Mouse (Mus musculus): Measurements from ENCODE around the gene Ehmt1. TPM values are rescaled to one million over a fixed set of nuclear protein-coding genes. Genes with fewer than 3 reads are reported as not detected.
"Not testable (repeated sequence)": the region's sequence is repeated elsewhere in the genome, so short reads cannot be mapped to it uniquely, and the experiment has no call there.

Ehmt1 gene
- 43.1 and 54.5 TPM in 2 replicates for polyA plus RNA-seq (2015; fragmentation: Nextera tagmentation; extraction: Ambion mirVana)

DNA sequence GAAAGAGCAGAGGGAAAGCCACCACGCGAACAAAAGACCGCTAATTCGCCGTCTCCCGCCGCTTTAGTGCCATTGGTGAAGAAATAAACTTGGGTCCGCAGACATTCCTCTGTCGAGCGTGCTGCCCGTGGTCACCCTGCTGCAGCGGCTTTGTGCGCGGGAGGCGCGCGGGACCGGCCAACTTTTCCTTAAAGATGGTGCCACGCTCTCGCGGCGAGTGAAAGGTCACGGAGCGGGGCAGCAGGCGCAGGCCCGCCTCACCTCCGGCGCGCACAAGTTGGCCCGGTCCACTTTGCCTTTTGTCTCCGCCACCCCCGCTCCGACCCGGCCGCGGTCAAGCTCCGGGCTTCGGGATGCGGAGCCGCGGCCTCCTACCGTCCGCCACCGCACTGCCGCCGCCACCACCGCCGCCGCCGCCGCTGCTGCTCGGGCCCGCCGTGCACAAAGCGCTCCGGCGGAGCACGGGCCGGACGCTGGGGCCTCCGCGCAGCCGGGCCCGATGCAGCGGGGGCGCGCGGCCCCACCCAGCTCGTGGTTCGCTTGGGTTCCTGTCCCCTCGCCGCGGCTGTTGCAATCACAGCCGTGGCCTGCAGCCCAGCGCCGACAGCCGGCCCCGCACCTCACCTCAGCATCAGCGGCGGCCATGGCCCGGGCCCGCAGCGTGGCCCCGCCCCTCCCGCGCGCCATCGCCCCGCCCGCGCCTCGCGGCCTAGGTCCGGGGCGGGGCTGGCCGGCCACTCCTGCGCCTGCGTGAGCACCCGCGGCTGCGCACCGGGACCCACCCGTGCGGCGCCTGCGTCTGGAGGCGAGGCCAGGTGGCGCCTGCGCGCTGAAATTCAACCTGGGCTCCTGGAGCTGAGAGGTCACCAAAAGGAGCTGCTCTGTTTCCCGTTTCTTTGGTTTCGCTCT, at the start of gene Ehmt1:
Gene Ehmt1 (minus strand): TSS at position 685 of the 909 bp plus-strand sequence.
- Histone ChIP-seq H3K9me3 (replicated peaks) (no peaks in the 10 kb centered on the region), H3K27me3 (no peaks in the 10 kb centered on the region), H3K27ac (peak within 1 kb of the TSS; percentile 93), H3K4me3 (peak within 1 kb of the TSS; percentile 77), H3K36me3 (no peaks in the 10 kb centered on the region), H3K9ac (peak within 1 kb of the TSS; percentile 93), H3K4me2 (peak within 1 kb of the TSS; percentile 62), H3K4me1 (replicated peaks) (peaks cover 9% of the 10 kb centered on the region)
- peak; percentile 99 for ATAC-seq (replicated peaks; ENCODE audit: insufficient number of reproducible peaks, insufficient read depth, low FRiP score, low read depth)
- under 1% methylated on average over 111 of the region's 112 CpGs for WGBS

DNA sequence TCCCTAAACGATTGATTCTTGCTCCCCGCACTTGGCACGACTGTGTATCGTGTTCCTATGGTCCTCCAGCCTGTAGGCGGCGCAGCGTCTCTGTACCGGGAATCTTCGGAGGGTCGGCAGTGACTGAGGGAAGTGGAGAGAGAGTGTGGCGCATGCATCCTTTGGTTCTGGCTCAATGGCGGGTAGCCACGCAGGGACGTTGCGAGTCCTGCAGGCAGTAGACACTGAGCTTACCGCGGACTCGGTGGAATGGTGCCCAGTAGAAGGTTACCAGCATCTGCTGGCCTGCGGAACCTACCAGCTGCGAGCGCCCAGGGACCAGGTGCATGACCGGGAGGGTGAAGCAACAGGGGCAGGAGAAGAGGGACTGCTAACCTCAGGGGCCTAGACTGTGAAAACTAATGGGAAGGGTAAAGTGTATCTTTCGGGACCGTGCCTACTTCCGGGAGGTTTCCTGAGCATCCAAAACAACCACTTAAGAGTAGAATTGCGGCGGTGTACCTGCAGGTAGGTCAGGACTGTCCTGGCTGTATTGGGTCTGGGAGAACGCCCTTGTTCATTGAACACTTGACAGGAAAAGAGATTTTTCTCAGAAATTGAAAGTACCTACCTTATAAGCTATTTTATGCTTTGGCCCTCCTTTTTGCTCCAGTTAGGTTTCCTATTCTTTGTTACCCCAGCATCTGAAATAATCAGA, 43.0 kb upstream of the Ehmt1 start, which contains the start of gene Dph7:
Gene Dph7 (plus strand): TSS at position 97 of the 697 bp plus-strand sequence.
- Histone ChIP-seq H3K9me3 (replicated peaks) (no peaks in the 10 kb centered on the region), H3K4me2 (peak within 1 kb of the TSS; percentile 74), H3K27me3 (no peaks in the 10 kb centered on the region), H3K27ac (peak within 1 kb of the TSS; percentile 49; the same call in 1 of the 2 replicates), H3K4me3 (peak within 1 kb of the TSS; percentile 89), H3K4me1 (replicated peaks) (peaks cover 8% of the 10 kb centered on the region), H3K36me3 (peaks cover 41% of the 10 kb centered on the region), H3K9ac (peak within 1 kb of the TSS; percentile 91)
- under 1% methylated on average over 28 of the region's 28 CpGs for WGBS
- ATAC-seq (replicated peaks; ENCODE audit: insufficient number of reproducible peaks, insufficient read depth, low FRiP score, low read depth), result peak; percentile 71

DNA sequence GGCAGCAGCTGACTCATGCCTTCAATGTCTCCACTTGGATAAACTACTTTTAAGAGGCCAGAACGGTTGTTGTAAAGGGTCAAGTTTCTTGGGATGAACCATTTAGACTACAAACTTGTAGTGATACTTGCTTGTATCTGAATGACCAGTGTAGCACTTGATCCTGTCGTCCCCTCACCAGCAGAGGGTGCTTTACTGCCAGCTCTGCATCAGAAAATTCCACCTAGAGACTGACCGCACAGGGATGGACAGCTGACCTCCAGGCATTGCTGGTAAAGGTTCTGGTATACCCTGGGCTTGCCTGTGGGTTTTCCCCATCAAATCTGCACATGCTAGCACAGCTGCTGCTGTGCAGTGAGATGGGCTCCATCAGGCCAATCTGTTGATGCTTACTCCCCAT, 41.5 kb upstream of the Ehmt1 start:
- peaks cover 39% of the 10 kb centered on the region for H3K36me3 ChIP-seq
- no peak overlapping the region for H3K9ac ChIP-seq
- ATAC-seq (replicated peaks; ENCODE audit: insufficient number of reproducible peaks, insufficient read depth, low FRiP score, low read depth), result no peak
- no peak overlapping the region for H3K4me3 ChIP-seq
- WGBS, result 34% methylated on average over 3 of the region's 3 CpGs
- H3K9me3 ChIP-seq (replicated peaks), result no peaks in the 10 kb centered on the region
- no peaks in the 10 kb centered on the region for H3K27me3 ChIP-seq
- H3K27ac ChIP-seq, result no peak overlapping the region
- H3K4me1 ChIP-seq (replicated peaks), result peaks cover 8% of the 10 kb centered on the region
- H3K4me2 ChIP-seq, result no peak overlapping the region

DNA sequence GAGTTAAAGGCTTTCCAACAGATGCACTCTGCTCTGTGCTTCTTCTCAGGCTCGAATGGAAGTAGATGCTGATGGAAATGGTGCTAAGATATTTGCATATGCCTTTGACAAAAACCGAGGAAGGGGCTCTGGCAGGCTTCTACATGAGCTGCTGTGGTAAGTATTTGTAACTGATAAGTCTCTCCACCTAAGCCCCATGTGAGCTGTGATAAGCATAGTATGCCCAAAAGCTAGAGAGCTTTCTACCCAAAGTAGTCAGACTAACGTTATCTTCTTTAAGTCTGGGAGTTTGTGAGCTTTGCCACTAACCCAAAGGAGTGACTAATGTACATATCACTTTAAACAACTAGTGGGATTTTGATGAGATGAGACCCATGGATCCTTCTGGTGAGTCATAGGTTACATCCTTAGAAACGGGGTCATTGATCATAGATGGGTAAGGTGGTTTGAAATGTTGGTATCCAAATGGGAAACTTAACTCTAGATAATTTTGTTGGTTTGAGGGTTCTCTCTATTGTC, 33.2 kb upstream of the Ehmt1 start:
- Histone ChIP-seq H3K27me3 (no peaks in the 10 kb centered on the region), H3K4me2 (no peak overlapping the region), H3K9ac (no peak overlapping the region), H3K4me1 (replicated peaks) (peaks cover 13% of the 10 kb centered on the region), H3K27ac (no peak overlapping the region), H3K4me3 (no peak overlapping the region), H3K36me3 (peaks cover 48% of the 10 kb centered on the region), H3K9me3 (replicated peaks) (no peaks in the 10 kb centered on the region)
- 77% methylated on average over 4 of the region's 4 CpGs for WGBS
- no peak for ATAC-seq (replicated peaks; ENCODE audit: insufficient number of reproducible peaks, insufficient read depth, low FRiP score, low read depth)

DNA sequence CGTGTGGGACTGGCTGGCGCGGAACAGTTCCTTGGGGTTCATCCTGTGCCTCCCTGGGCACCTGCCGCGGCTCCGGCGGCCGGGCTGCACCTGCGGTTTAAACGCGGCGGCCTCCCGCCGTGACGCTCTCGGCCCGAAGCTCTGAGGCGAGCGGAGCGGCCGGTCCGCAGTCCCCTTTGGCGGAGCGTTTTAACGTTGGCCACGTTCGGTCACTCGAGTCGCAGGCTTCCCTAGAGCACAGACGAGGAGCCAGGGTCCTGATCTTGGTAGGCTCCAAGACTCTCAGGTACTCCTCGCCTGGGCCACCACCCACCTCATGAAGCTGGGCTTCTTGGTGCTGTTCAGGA, 30.7 kb upstream of the Ehmt1 start:
- peak overlapping the region; percentile 94 for H3K4me2 ChIP-seq

DNA sequence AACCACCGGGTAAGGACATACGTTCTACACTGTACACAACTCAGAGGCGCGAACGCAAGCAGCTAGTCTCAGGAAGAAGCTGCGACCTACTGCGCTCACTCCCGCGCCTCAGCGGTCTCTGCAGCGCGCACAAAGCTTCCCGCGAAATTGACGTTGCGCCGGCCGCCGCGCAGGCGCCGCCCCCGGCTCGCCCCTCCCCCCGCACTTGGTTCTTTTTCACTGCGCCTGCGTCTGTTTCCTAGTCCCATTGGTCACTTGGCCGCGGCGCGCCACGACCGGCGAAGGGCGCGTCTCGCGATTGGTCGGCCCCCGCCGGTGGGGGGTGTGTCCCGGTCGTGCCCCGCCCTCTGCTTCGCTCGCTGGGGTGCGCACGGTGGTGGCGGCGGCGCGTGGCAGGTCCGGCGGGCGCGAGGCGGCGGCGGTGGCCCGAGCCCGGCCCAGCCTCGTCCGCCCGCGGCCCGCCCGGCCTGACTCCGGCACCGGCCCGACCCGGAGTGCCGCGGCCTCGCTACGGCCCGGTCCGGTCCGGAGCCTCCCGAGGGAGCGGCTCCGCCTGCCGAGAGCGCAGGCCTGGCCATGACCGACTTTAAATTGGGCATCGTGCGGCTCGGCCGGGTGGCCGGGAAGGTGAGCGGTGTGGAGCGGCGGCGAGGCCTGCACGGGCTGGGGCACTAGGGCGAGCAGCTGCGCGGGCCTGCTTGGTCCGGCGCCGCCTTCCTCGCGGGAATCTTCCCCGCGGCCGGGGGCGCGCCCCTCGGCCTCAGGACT, 30.2 kb upstream of the Ehmt1 start, which contains the start of gene Zmynd19:
Gene Zmynd19 (plus strand): TSS at position 372 of the 768 bp plus-strand sequence.
- peak within 1 kb of the TSS; percentile 88 for H3K4me3 ChIP-seq
- peak; percentile 98 for ATAC-seq (replicated peaks; ENCODE audit: insufficient number of reproducible peaks, insufficient read depth, low FRiP score, low read depth)
- peaks cover 13% of the 10 kb centered on the region for H3K4me1 ChIP-seq (replicated peaks)
- H3K27me3 ChIP-seq, result no peaks in the 10 kb centered on the region
- peaks cover 28% of the 10 kb centered on the region for H3K36me3 ChIP-seq
- H3K27ac ChIP-seq, result peak within 1 kb of the TSS; percentile 58
- under 1% methylated on average over 108 of the region's 108 CpGs for WGBS
- H3K9ac ChIP-seq, result peak within 1 kb of the TSS; percentile 89
- peak within 1 kb of the TSS; percentile 94 for H3K4me2 ChIP-seq
- no peaks in the 10 kb centered on the region for H3K9me3 ChIP-seq (replicated peaks)

More for the DNA sequence above, 30.7 kb upstream of the Ehmt1 start:
- ATAC-seq (replicated peaks; ENCODE audit: insufficient number of reproducible peaks, insufficient read depth, low FRiP score, low read depth), result no peak
- peak overlapping the region; percentile 89 for H3K9ac ChIP-seq
- H3K4me3 ChIP-seq, result peak overlapping the region; percentile 88
- H3K36me3 ChIP-seq, result peaks cover 34% of the 10 kb centered on the region
- WGBS, result under 1% methylated on average over 31 of the region's 31 CpGs
- H3K9me3 ChIP-seq (replicated peaks), result no peaks in the 10 kb centered on the region
- peak overlapping the region; percentile 58 for H3K27ac ChIP-seq
- H3K4me1 ChIP-seq (replicated peaks), result peaks cover 13% of the 10 kb centered on the region
- no peaks in the 10 kb centered on the region for H3K27me3 ChIP-seq

DNA sequence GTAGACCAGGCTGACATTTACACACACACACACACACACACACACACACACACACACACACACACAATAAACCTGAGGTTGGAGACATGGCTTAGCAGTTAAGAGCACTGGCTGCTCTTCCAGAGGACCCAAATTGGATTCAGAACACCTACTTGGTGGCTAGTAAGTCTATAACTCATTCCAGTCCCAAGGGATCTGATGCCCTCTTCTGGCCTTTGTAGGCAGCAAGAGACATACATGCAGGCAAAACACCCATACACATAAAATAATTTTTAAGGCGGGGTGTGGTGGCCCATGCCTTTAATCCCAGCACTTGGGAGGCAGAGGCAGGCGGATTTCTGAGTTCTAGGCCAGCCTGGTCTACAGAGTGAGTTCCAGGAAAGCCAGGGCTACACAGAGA, 24.9 kb upstream of the Ehmt1 start:
- 22% methylated on average over 2 of the region's 2 CpGs for WGBS
- H3K9me3 ChIP-seq (replicated peaks); H3K27me3 ChIP-seq; H3K36me3 ChIP-seq; H3K4me1 ChIP-seq (replicated peaks); H3K27ac ChIP-seq; H3K9ac ChIP-seq; H3K4me2 ChIP-seq; ATAC-seq (replicated peaks; ENCODE audit: insufficient number of reproducible peaks, insufficient read depth, low FRiP score, low read depth); H3K4me3 ChIP-seq: not testable (repeated sequence)

DNA sequence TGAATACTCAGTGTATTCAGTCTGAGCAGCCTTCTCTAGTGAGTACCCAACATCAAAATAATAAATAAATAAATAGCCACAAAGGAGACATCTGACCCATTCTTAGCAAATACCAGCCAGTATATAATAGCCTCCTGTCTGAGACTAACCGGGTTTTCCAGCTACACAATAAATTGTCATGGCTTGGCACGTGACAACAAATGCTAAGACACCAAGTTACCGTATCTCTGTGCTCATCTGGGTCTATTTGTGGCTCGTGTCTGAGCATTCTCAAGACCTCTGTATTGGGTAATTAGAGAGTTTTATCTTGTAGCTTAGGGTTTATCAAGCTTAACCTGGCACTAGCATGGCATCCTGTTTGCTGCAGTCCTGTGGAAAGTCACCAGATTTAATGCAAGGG, 22.7 kb upstream of the Ehmt1 start:
- Histone ChIP-seq H3K27me3 (no peaks in the 10 kb centered on the region), H3K4me2 (no peak overlapping the region), H3K9ac (no peak overlapping the region), H3K9me3 (replicated peaks) (no peaks in the 10 kb centered on the region), H3K4me1 (replicated peaks) (no peaks in the 10 kb centered on the region), H3K36me3 (no peaks in the 10 kb centered on the region), H3K4me3 (no peak overlapping the region), H3K27ac (no peak overlapping the region)
- no peak for ATAC-seq (replicated peaks; ENCODE audit: insufficient number of reproducible peaks, insufficient read depth, low FRiP score, low read depth)
- WGBS, result 66% methylated on average over 4 of the region's 4 CpGs

DNA sequence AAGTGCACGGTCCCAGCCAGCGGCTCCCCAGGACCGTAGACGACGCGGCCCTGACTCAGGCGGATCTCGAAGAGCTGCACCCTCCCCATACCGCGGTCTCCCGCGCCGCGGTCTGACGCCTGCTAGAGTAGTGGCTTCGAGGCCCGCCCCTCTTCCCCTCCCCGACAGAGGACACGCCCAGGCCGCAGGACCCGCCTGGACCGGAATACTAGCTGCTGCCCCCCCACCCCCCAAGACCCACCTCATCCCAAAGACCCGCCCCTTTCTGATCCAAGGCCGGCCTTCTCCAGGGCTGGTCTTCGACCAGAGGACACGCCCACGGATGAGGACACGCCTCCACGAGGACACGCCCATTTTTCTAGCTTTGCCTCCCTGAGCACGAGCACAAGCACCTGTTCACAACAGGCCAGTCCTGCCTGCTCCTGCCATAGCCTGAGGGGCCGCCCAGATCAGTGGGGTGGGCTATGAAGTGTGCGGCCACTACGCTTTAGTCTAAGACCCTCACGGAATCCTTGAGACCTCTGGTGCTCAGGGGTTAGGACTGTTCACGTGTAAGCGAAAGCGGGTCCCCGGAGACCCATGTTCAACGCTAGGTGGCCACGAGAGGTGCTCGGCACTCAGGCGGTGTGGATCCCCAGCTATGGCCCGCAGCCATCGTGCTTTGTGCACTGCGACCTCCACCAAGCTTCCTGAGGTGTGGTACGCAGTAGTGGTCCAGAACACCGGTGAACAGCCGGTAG, 15.8 kb upstream of the Ehmt1 start, which contains the start of gene Arrdc1:
Gene Arrdc1 (minus strand): TSS at position 196 of the 740 bp plus-strand sequence.
- H3K4me1 ChIP-seq (replicated peaks), result peaks cover 13% of the 10 kb centered on the region
- H3K4me3 ChIP-seq, result peak within 1 kb of the TSS; percentile 78
- WGBS, result under 1% methylated on average over 49 of the region's 49 CpGs
- peak within 1 kb of the TSS; percentile 98 for H3K4me2 ChIP-seq
- peak; percentile 93 for ATAC-seq (replicated peaks; ENCODE audit: insufficient number of reproducible peaks, insufficient read depth, low FRiP score, low read depth)
- H3K9ac ChIP-seq, result peak within 1 kb of the TSS; percentile 70
- H3K36me3 ChIP-seq, result no peaks in the 10 kb centered on the region
- H3K27ac ChIP-seq, result peak within 1 kb of the TSS; percentile 51
- H3K27me3 ChIP-seq, result no peaks in the 10 kb centered on the region
- no peaks in the 10 kb centered on the region for H3K9me3 ChIP-seq (replicated peaks)

DNA sequence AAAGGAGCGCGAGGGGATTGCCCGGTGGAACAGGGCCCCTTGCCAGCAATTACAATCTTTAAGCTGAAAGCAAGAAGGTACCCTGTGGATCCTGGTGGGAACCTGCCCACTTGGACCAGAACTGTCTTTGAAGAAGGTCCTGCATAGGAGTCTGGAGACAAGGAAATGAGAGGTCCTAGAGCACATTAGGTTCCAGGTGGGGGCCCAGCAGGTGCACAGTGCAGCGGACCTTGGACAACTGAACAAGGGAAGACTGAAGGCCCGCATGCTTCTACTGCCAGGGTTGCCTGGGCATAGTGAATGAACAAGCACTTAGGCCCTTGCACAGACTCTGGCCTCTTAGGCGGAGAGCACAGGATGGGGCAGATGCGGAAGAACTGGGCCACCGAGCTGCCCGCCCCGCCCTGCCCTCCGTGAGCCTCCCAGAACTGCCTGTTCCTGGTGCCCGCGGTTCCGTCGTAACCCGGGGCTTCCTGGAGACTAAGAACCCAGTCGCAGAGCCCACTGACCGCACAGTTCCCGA, 15.1 kb upstream of the Ehmt1 start:
- H3K4me2 ChIP-seq, result peak overlapping the region; percentile 98
- no peaks in the 10 kb centered on the region for H3K27me3 ChIP-seq
- H3K9me3 ChIP-seq (replicated peaks), result no peaks in the 10 kb centered on the region
- ATAC-seq (replicated peaks; ENCODE audit: insufficient number of reproducible peaks, insufficient read depth, low FRiP score, low read depth), result peak; percentile 55
- H3K4me3 ChIP-seq, result peak overlapping the region; percentile 78
- peaks cover 13% of the 10 kb centered on the region for H3K4me1 ChIP-seq (replicated peaks)
- H3K27ac ChIP-seq, result peak overlapping the region; percentile 51
- H3K36me3 ChIP-seq, result no peaks in the 10 kb centered on the region
- WGBS, result 9% methylated on average over 19 of the region's 19 CpGs
- H3K9ac ChIP-seq, result peak overlapping the region; percentile 70
